Mouse (Mus musculus) cerebellum, adult 11 months (tissue): Measurements from ENCODE around the gene F830045P16Rik.

Source experiments
- DNase-seq: peaks from one replicate; pipeline ENCODE4 v3.0.0; 2022

The F830045P16Rik gene

GRCm38 (mm10) chr2:129536377-129536776 is at the start of gene F830045P16Rik:
TSS of gene F830045P16Rik (minus strand) at chr2:129536602.
- no peak for DNase-seq

GRCm38 (mm10) chr2:129585904-129586514 is 49.6 kb upstream of the F830045P16Rik start:
- no peak for DNase-seq

GRCm38 (mm10) chr2:129584905-129585304 is 48.5 kb upstream of the F830045P16Rik start:
- DNase-seq: no peak

GRCm38 (mm10) chr2:129582261-129582660 is 45.9 kb upstream of the F830045P16Rik start:
- DNase-seq: no peak

GRCm38 (mm10) chr2:129581826-129582225 is 45.4 kb upstream of the F830045P16Rik start:
- no peak for DNase-seq

- DNase-seq: peak; percentile 53
These were observed 44.3 kb upstream of the F830045P16Rik start for GRCm38 (mm10) chr2:129580656-129581055.

GRCm38 (mm10) chr2:129576611-129577447 is 40.4 kb upstream of the F830045P16Rik start:
- DNase-seq: no peak

GRCm38 (mm10) chr2:129575113-129575512 is 38.7 kb upstream of the F830045P16Rik start:
- no peak for DNase-seq

GRCm38 (mm10) chr2:129574395-129575046 is 38.1 kb upstream of the F830045P16Rik start:
- no peak for DNase-seq

GRCm38 (mm10) chr2:129573701-129574273 is 37.4 kb upstream of the F830045P16Rik start:
- no peak for DNase-seq

- no peak for DNase-seq
These were observed 33.2 kb upstream of the F830045P16Rik start for GRCm38 (mm10) chr2:129569556-129569955.

GRCm38 (mm10) chr2:129569120-129569519 is 32.7 kb upstream of the F830045P16Rik start:
- no peak for DNase-seq

- DNase-seq: no peak
These were observed 27.7 kb upstream of the F830045P16Rik start for GRCm38 (mm10) chr2:129563944-129564709.

GRCm38 (mm10) chr2:129561796-129562195 is 25.4 kb upstream of the F830045P16Rik start:
- DNase-seq: no peak

- DNase-seq: no peak
These were observed 22.4 kb upstream of the F830045P16Rik start for GRCm38 (mm10) chr2:129558875-129559219.

- DNase-seq: no peak
These were observed 21.8 kb upstream of the F830045P16Rik start for GRCm38 (mm10) chr2:129558008-129558874.

GRCm38 (mm10) chr2:129556081-129556480 is 19.7 kb upstream of the F830045P16Rik start:
- DNase-seq: no peak

GRCm38 (mm10) chr2:129550781-129551180 is 14.4 kb upstream of the F830045P16Rik start:
- no peak for DNase-seq

GRCm38 (mm10) chr2:129549537-129550135 is 13.2 kb upstream of the F830045P16Rik start:
- DNase-seq: no peak

- no peak for DNase-seq
These were observed 10.4 kb upstream of the F830045P16Rik start for GRCm38 (mm10) chr2:129546772-129547171.

- no peak for DNase-seq
These were observed 9.2 kb upstream of the F830045P16Rik start for GRCm38 (mm10) chr2:129545596-129545995.
